Mouse (Mus musculus) megakaryocyte, embryonic 14.5 days (primary cell): Measurements from ENCODE around the gene Birc2. TPM values are rescaled to one million over a fixed set of nuclear protein-coding genes. Genes with fewer than 3 reads are reported as not detected.

Source experiments
- H3K27me3 ChIP-seq: replicated peaks from 2 replicates; pipeline ENCODE3; 2012; ENCODE audit warnings: inconsistent platforms
- H3K36me3 ChIP-seq: replicated peaks from 2 replicates; pipeline ENCODE3; 2012; ENCODE audit warnings: low read length, inconsistent platforms, mixed read lengths
- H3K4me1 ChIP-seq: 2 replicates; pipeline ENCODE4 v1.6.1; 2012; ENCODE audit warnings: inconsistent platforms
- H3K4me3 ChIP-seq: replicated peaks from 2 replicates; pipeline ENCODE3; 2012; ENCODE audit warnings: moderate library complexity, mild to moderate bottlenecking, inconsistent platforms
- H3K9me3 ChIP-seq: 2 replicates; pipeline ENCODE4 v1.6.1; 2012; ENCODE audit warnings: inconsistent platforms
- FLI1 ChIP-seq: IDR thresholded peaks from 2 replicates; pipeline ENCODE4 v1.6.1; 2012; ENCODE audit warnings: low read length, inconsistent platforms, mixed read lengths
- GATA1 ChIP-seq: IDR thresholded peaks from 3 replicates; pipeline ENCODE4 v1.6.1; 2012; ENCODE audit warnings: mixed read lengths, low read length, inconsistent platforms, borderline replicate concordance
- polyA plus RNA-seq: library from polyadenylated mRNA; stranded (reverse); fragments of >175 nt; gene quantifications from 2 replicates; pipeline ENCODE4 v1.2.3, GENCODE M21; 2012; ENCODE audit warnings: low replicate concordance; ENCODE audit not compliant: insufficient read depth

The Birc2 gene
- polyA plus RNA-seq, 1 experiment, result 3.8 TPM

- no peaks in the 10 kb centered on the region for H3K9me3 ChIP-seq
- no peaks in the 10 kb centered on the region for H3K27me3 ChIP-seq
- H3K4me1 ChIP-seq, result peaks cover 82% of the 10 kb centered on the region
- no peak for TF ChIP-seq FLI1
- no peak for TF ChIP-seq GATA1
- peak overlapping the region; percentile 67 for H3K4me3 ChIP-seq
- H3K36me3 ChIP-seq, result peaks cover 91% of the 10 kb centered on the region
Measured at GRCm38 (mm10) chr9:7788411-7788810, 48.5 kb downstream of the Birc2 start.

- H3K9me3 ChIP-seq, result no peaks in the 10 kb centered on the region
- peaks cover 94% of the 10 kb centered on the region for H3K4me1 ChIP-seq
- H3K27me3 ChIP-seq, result no peaks in the 10 kb centered on the region
- peak overlapping the region; percentile 62 for H3K4me3 ChIP-seq
- no peak for TF ChIP-seq FLI1
- TF ChIP-seq GATA1, result no peak
- peaks cover 91% of the 10 kb centered on the region for H3K36me3 ChIP-seq
Measured at GRCm38 (mm10) chr9:7786086-7786485, 50.8 kb downstream of the Birc2 start.

DNA sequence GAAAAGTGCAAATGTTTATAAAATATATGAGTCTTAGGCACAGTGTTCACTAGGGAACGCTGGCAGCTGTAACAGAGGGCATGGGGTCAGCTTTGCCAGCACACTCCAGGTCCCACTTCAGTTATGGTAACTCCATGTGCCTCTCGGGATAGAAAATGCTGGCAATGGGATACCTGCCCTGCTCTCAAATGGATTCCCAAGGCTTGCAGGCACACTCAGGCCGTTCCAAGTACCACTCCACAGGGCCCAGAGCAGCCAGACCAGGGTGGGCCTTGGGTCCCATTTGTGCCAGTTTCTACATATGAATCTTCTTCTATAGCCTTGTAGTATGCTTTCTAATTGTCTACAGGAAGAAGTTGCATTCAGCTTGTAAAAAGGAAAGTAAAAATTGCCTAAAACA lies 51.5 kb downstream of the Birc2 start:
- Histone ChIP-seq H3K27me3 (no peaks in the 10 kb centered on the region), H3K36me3 (peaks cover 87% of the 10 kb centered on the region), H3K4me3 (peak overlapping the region; percentile 12), H3K9me3 (no peaks in the 10 kb centered on the region), H3K4me1 (peaks cover 94% of the 10 kb centered on the region)
- no peak for TF ChIP-seq FLI1
- no peak for TF ChIP-seq GATA1

- TF ChIP-seq GATA1, result no peak
- no peak for TF ChIP-seq FLI1
- Histone ChIP-seq H3K27me3 (no peaks in the 10 kb centered on the region), H3K4me3 (no peak overlapping the region), H3K4me1 (peaks cover 94% of the 10 kb centered on the region), H3K9me3 (no peaks in the 10 kb centered on the region), H3K36me3 (peaks cover 87% of the 10 kb centered on the region)
Measured at GRCm38 (mm10) chr9:7784615-7785012, 52.2 kb downstream of the Birc2 start.

- Histone ChIP-seq H3K4me3 (no peak overlapping the region), H3K36me3 (peaks cover 91% of the 10 kb centered on the region), H3K4me1 (peaks cover 94% of the 10 kb centered on the region), H3K27me3 (no peaks in the 10 kb centered on the region), H3K9me3 (no peaks in the 10 kb centered on the region)
- TF ChIP-seq GATA1 (no peak), FLI1 (no peak)
Measured at GRCm38 (mm10) chr9:7783823-7784614, 52.8 kb downstream of the Birc2 start.

GRCm38 (mm10) chr9:7780250-7781150 lies 56.4 kb downstream of the Birc2 start:
- peak; percentile 94; the same call in 1 of the 3 replicates for TF ChIP-seq GATA1
- 0 out of 2 replicates have a peak, but pooled peaks have one; percentile 17 for TF ChIP-seq FLI1
- H3K27me3 ChIP-seq, result no peaks in the 10 kb centered on the region
- H3K4me1 ChIP-seq, result peaks cover 98% of the 10 kb centered on the region
- peaks cover 3% of the 10 kb centered on the region; the same call in 1 of the 2 replicates for H3K9me3 ChIP-seq
- H3K36me3 ChIP-seq, result peaks cover 92% of the 10 kb centered on the region
- H3K4me3 ChIP-seq, result peak overlapping the region; percentile 84

DNA sequence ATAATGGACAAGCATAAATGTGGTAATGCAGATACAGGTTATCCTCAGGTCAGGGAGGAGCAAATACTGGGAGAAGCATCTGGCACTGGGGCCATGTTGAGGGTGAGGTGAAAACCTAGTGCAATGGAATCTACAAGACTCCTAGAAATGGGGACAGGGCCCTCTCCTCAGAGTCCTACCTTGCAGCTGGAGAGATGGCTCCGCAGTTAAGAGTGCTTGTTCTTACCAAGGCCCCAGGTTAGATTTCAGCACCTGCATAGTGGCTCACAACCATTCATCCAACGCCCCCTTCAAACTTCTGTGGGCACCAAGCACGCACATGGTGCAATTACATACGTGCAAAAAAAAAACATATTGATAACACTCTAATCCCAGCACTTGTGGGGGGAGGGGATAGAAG lies 57.1 kb downstream of the Birc2 start:
- peaks cover 91% of the 10 kb centered on the region for H3K36me3 ChIP-seq

DNA sequence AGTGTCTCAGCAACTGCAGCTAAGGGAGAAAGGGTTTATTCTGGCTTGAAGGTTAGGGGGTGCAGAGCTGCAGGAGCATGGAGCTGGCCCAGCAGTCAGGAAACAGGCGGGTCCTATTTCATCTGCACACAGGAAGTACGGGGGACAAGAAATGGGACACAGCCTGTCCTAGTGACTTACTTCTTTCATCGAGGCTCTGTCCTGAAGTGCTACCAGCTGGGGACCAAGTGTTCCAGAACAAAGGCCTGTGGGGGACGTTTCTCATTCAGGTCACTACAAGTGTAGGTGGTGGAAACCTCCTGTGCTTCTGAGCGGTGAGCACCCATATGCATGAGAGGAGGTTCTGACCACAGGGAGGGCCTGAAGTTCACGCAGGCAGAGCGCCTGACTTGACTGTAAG lies 58.1 kb downstream of the Birc2 start:
- Histone ChIP-seq H3K9me3 (peaks cover 3% of the 10 kb centered on the region; the same call in 1 of the 2 replicates), H3K4me3 (peak overlapping the region; percentile 57), H3K27me3 (no peaks in the 10 kb centered on the region), H3K36me3 (peaks cover 91% of the 10 kb centered on the region), H3K4me1 (peaks cover 98% of the 10 kb centered on the region)
- TF ChIP-seq FLI1 (no peak), GATA1 (no peak)

More for the DNA sequence above, 57.1 kb downstream of the Birc2 start:
- Histone ChIP-seq H3K9me3 (peaks cover 3% of the 10 kb centered on the region; the same call in 1 of the 2 replicates), H3K4me1 (peaks cover 98% of the 10 kb centered on the region), H3K4me3 (peak overlapping the region; percentile 4), H3K27me3 (no peaks in the 10 kb centered on the region)
- no peak for TF ChIP-seq GATA1
- TF ChIP-seq FLI1, result no peak

GRCm38 (mm10) chr9:7777652-7778051 lies 59.2 kb downstream of the Birc2 start:
- Histone ChIP-seq H3K36me3 (peaks cover 91% of the 10 kb centered on the region), H3K4me3 (no peak overlapping the region), H3K9me3 (peaks cover 3% of the 10 kb centered on the region; the same call in 1 of the 2 replicates), H3K27me3 (no peaks in the 10 kb centered on the region), H3K4me1 (peaks cover 99% of the 10 kb centered on the region)
- TF ChIP-seq GATA1 (no peak), FLI1 (no peak)
